Mouse (Mus musculus) liver, embryonic 18 days (tissue): ENCODE data around the gene Tet1. TPM values are rescaled to one million over a fixed set of nuclear protein-coding genes. Genes with fewer than 3 reads are reported as not detected.

Experiments used
- polyA plus RNA-seq: library from polyadenylated mRNA; depleted of rRNA; stranded (reverse); fragments of >200 nt; gene quantifications from 2 replicates; pipeline ENCODE4 v1.2.3, GENCODE M21; 2012; rRNA removed

The Tet1 gene
- 0.19 and 0.36 TPM in 2 replicates for polyA plus RNA-seq

GRCm38 (mm10) chr10:62908896-62909295, at the start of gene Tet1:
TSS of gene Tet1 (minus strand) at chr10:62908996.

GRCm38 (mm10) chr10:62946738-62947471, 38.1 kb upstream of the Tet1 start, which contains the start of gene Dna2:
TSS of gene Dna2 (plus strand) at chr10:62947026.

GRCm38 (mm10) chr10:62919925-62920765, 11.3 kb upstream of the Tet1 start, which contains the start of gene Slc25a16:
TSS of gene Slc25a16 (plus strand) at chr10:62920633.

GRCm38 (mm10) chr10:62792177-62793090, 116.4 kb downstream of the Tet1 start, which contains the start of gene Ccar1:
TSS of gene Ccar1 (minus strand) at chr10:62792286.

Other genes starting within 250 kb of the Tet1 start
- 0.15 and 0.24 TPM in 2 replicates for gene Stox1, start 182.9 kb downstream of the Tet1 start, polyA plus RNA-seq
- gene Ccar1, start 116.7 kb downstream of the Tet1 start, polyA plus RNA-seq = 22.2 and 24.3 TPM in 2 replicates
- 7.2 and 7.5 TPM in 2 replicates for gene Slc25a16, start 11.6 kb upstream of the Tet1 start, polyA plus RNA-seq
- gene Dna2, start 38.0 kb upstream of the Tet1 start, polyA plus RNA-seq = 14.9 and 15.6 TPM in 2 replicates
- gene Rufy2, start 71.2 kb upstream of the Tet1 start, polyA plus RNA-seq = 1.6 and 1.8 TPM in 2 replicates
- 18.0 and 21.2 TPM in 2 replicates for gene Hnrnph3, start 115.2 kb upstream of the Tet1 start, polyA plus RNA-seq
- 6.1 and 7.4 TPM in 2 replicates for gene Pbld2, start 115.3 kb upstream of the Tet1 start, polyA plus RNA-seq
- gene Pbld1, start 151.2 kb upstream of the Tet1 start, polyA plus RNA-seq = 92.1 and 101 TPM in 2 replicates
- gene Atoh7, start 190.7 kb upstream of the Tet1 start, polyA plus RNA-seq = 0.08 TPM in 2 replicates